Mouse (Mus musculus) spleen, adult 2 months (tissue): ENCODE measurements around the gene Cnn3.

ENCODE experiments used
- CTCF ChIP-seq: fragments of 200-500 bp; IDR thresholded peaks from 2 replicates; pipeline ENCODE4 v1.5.1; 2011; ENCODE audit warnings: mild to moderate bottlenecking, inconsistent platforms; ENCODE audit not compliant: insufficient read depth, insufficient read length, insufficient replicate concordance; ENCODE audit errors: extremely low read depth
- POLR2A ChIP-seq: fragments of 200-500 bp; IDR thresholded peaks from 2 replicates; pipeline ENCODE4 v1.6.1; 2011; ENCODE audit warnings: low read depth, low read length, inconsistent platforms

GRCm38 (mm10) chr3:121506756-121507155 is 80.5 kb downstream of the Cnn3 start:
- TF ChIP-seq CTCF (no peak), POLR2A (no peak)
